In the genomic region with DNA sequence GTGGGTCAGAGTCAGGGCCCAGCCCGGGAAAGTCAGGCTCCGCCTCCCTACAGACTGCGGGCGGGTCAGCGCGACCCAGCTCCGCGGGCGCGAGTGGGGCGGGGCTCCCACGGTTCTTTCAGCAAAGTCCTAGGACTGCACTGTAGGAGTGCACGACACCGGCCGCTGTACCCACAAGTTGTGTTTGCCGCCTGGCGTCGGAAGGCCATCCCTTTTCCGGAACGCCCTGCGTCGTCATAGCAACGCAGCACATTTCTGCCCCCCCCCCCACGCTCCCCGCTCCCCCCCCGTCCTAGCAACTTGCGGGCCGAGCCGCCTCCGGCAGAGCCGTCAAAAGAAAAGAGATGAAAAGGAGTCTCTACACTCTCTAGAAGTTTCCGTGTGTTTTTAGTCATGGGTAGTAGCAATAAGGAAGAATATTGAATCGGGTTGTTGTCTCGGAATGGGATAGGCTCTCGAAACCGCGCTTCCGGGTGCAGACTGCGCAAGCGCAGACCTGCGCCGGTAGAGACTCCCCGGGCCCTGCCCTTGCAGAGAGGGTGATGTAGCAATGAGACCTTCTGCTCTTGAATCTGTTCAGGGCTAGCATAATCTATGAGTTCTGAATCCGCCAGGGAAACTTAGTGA, we compare ENCODE assay signal across 8 mouse cellular contexts. TPM values are rescaled to one million over a fixed set of nuclear protein-coding genes. Genes with fewer than 3 reads are reported as not detected.
DNase-seq lines count a peak whose midpoint lies in the region; ATAC-seq lines count a peak whose summit lies in the region.

Gene Axdnd1, minus strand, starts transcription at position 489 of the 627 bp plus-strand sequence.

- H3K9ac ChIP-seq in hindbrain, embryonic 12.5 days, result peak within 1 kb of the TSS; percentile 59

- H3K27me3 ChIP-seq in hindbrain, embryonic 12.5 days, result no peaks in the 10 kb centered on the region

- peak within 1 kb of the TSS; percentile 52; the same call in 1 of the 2 replicates for H3K27ac ChIP-seq in hindbrain, embryonic 12.5 days

- DNase-seq in MN1 (ENCODE audit: low spot score), result peak; percentile 91
- peak; percentile 85 for DNase-seq in cerebellum, adult 9-10 months
- DNase-seq in frontal cortex, adult 2 months (ENCODE audit: extremely low spot score in 1 of 2, low spot score in 1 of 2), result peak; percentile 65 to 89
- DNase-seq in layer of hippocampus, postnatal 14 days (ENCODE audit: low spot score in 2 of 2), result peak; percentile 85 to 86
- DNase-seq in lung, postnatal 14 days, result peak; percentile 87
- DNase-seq in retina, adult 2 months (ENCODE audit: low read depth, low spot score), result peak; percentile 66
- DNase-seq in thymus, postnatal 36 days, result peak; percentile 90 to 94

- H3K36me3 ChIP-seq in hindbrain, embryonic 12.5 days, result no peaks in the 10 kb centered on the region

- H3K4me2 ChIP-seq in hindbrain, embryonic 12.5 days (replicated peaks), result peak within 1 kb of the TSS; percentile 76

- peak; percentile 96 for ATAC-seq in hindbrain, embryonic 12.5 days (ENCODE audit: low FRiP score)

- peak within 1 kb of the TSS; percentile 66 for H3K4me3 ChIP-seq in hindbrain, embryonic 12.5 days

- H3K9me3 ChIP-seq in hindbrain, embryonic 12.5 days (replicated peaks), result no peaks in the 10 kb centered on the region

- under 1% methylated on average over 44 of the region's 44 CpGs for WGBS in hindbrain, embryonic 12.5 days

- no peaks in the 10 kb centered on the region; the same call in 1 of the 2 replicates for H3K4me1 ChIP-seq in hindbrain, embryonic 12.5 days

RNA-seq across cellular contexts. Expression of gene Axdnd1, which starts in this region (rescaled TPM):
- polyA plus RNA-seq in frontal cortex, adult 2 months (2012; rRNA removed), result 0.71 and 0.84 TPM in 2 replicates
- polyA plus RNA-seq in hindbrain, embryonic 12.5 days (2016; fragmentation: Nextera tagmentation; extraction: Ambion mirVana), result 0.27 and 0.67 TPM in 2 replicates
- under 1 TPM; 0.88 to 0.91 TPM for total RNA-seq in layer of hippocampus, postnatal 14 days (2021)

Comparison
In these comparisons a context has a peak if more than half of its experiments do, and no peak if none do; other contexts are left out.
1. Peak in every context shown above with its lines: DNase-seq, ATAC-seq, H3K4me3 ChIP-seq and H3K27ac ChIP-seq.
2. Peak in DNase-seq in frontal cortex, adult 2 months; RNA of the gene not detected or under 1 TPM.
3. Peak in ATAC-seq, H3K4me3 ChIP-seq, H3K27ac ChIP-seq, H3K9ac ChIP-seq and H3K4me2 ChIP-seq in hindbrain, embryonic 12.5 days; RNA of the gene not detected or under 1 TPM.
4. Peak in DNase-seq in layer of hippocampus, postnatal 14 days; RNA of the gene not detected or under 1 TPM.